Mouse (Mus musculus): ENCODE measurements at regions not wholly inside any gene's neighbourhood (a gene's known extent, or its start where the extent isn't known, plus 50 kb on each side); places are given as distances from the start of the nearest gene placed in this dataset.

DNA sequence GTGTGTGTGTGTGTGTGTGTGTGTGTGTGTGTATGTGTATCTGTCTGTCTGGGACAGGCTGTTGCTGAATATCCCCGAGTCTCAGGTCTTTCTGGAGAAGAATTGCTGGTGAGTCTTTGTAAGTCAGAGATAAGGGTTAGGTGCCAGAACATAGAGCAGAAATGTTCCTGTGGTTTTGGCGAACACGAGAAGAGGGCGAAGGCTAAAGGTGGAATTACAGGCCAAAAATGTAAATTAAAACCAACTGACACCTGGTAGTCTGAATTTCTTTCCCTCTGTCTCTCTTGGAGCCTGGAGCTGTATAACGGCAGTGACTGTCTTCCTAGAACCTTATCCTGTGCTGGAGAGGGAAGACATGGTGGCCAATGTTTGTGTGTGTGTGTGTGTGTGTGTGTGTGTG is 120.5 kb upstream of the Slc22a23 start:
- no peak for DNase-seq
- WGBS: 72% methylated on average over 5 of the region's 5 CpGs
- no peak for TF ChIP-seq POLR2A (IDR thresholded peaks at IDR 0.05; ENCODE audit: control insufficient read depth, extremely low read depth, insufficient read depth, low read length, poor library complexity)
- TF ChIP-seq CTCF (IDR thresholded peaks at IDR 0.05; ENCODE audit: borderline replicate concordance, control insufficient read depth, extremely low read depth, insufficient read depth, low read length, poor library complexity): no peak

DNA sequence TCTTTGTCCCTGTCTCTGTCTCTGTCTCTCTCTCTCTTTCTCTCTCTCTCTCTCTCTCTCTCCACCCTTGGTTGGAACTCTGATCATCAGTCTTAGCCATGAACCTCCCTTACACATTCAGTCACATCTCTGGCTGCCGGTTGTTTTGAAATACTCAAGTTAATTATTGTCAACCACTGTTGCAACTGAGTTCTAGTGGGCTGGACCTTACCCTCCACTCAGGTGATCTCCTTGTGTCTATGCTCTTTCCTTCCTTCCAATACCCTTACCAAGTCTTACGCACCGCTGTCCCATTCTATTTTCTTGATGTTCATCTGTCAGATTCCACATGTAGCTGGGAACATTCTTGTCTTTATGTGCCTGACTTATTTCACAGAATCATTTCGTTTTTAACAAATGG is 119.2 kb upstream of the Slc22a23 start:
- WGBS: 94% methylated on average over 4 of the region's 4 CpGs
- TF ChIP-seq POLR2A (IDR thresholded peaks at IDR 0.05; ENCODE audit: control insufficient read depth, extremely low read depth, insufficient read depth, low read length, poor library complexity): no peak
- no peak for TF ChIP-seq CTCF (IDR thresholded peaks at IDR 0.05; ENCODE audit: borderline replicate concordance, control insufficient read depth, extremely low read depth, insufficient read depth, low read length, poor library complexity)

More for the DNA sequence above, 120.5 kb upstream of the Slc22a23 start:
- Histone ChIP-seq H3K4me1 (replicated peaks; ENCODE audit: control insufficient read depth, insufficient read depth, low read length) (no peaks in the 10 kb centered on the region), H3K36me3 (ENCODE audit: control insufficient read depth, insufficient read depth, low read length) (no peaks in the 10 kb centered on the region), H3K27me3 (ENCODE audit: control insufficient read depth, insufficient read depth, low read length) (no peaks in the 10 kb centered on the region), H3K4me3 (ENCODE audit: control insufficient read depth, insufficient read depth, low read length) (no peak overlapping the region), H3K27ac (ENCODE audit: control insufficient read depth, insufficient read depth, low read length) (no peak overlapping the region)

DNA sequence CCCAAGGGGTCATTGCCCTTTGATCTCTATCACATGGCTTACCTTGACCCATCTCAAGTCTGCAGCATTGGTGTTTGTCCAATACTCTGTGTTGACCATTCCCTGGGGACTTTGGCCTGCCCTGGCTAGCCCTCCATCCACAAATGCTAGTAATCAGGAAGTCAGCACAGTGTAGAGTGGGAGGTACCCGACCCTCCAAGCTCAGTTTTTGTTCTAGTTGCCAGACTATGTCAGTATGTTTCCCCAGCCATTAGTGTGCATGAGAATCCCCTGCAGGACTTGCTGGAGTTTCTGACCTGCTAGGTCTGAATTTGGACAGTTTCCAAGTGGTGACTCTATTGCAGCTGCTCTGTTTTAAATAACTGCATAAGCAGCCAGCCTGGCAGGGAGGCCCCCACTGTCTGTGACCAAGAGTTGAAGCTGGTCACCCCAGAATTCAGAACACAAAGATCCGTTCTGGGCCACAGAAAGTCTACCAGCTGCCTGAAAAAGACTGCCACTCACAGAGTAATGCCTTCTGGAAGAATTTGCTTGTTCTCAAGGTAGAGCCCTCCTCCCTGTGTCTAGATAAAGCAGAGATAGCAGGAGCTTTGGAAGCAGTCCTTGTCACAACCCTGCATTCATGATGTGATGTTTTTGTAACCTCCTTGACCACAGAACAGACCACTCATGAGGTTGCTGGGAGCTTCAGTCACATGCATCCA is 118.0 kb upstream of the Slc22a23 start:
- H3K27ac ChIP-seq (ENCODE audit: control insufficient read depth, insufficient read depth, low read length): no peak overlapping the region

More for the DNA sequence above, 119.2 kb upstream of the Slc22a23 start:
- Histone ChIP-seq H3K4me1 (replicated peaks; ENCODE audit: control insufficient read depth, insufficient read depth, low read length) (no peaks in the 10 kb centered on the region), H3K36me3 (ENCODE audit: control insufficient read depth, insufficient read depth, low read length) (no peaks in the 10 kb centered on the region), H3K27ac (ENCODE audit: control insufficient read depth, insufficient read depth, low read length) (no peak overlapping the region), H3K4me3 (ENCODE audit: control insufficient read depth, insufficient read depth, low read length) (no peak overlapping the region), H3K27me3 (ENCODE audit: control insufficient read depth, insufficient read depth, low read length) (no peaks in the 10 kb centered on the region)
- no peak for DNase-seq

DNA sequence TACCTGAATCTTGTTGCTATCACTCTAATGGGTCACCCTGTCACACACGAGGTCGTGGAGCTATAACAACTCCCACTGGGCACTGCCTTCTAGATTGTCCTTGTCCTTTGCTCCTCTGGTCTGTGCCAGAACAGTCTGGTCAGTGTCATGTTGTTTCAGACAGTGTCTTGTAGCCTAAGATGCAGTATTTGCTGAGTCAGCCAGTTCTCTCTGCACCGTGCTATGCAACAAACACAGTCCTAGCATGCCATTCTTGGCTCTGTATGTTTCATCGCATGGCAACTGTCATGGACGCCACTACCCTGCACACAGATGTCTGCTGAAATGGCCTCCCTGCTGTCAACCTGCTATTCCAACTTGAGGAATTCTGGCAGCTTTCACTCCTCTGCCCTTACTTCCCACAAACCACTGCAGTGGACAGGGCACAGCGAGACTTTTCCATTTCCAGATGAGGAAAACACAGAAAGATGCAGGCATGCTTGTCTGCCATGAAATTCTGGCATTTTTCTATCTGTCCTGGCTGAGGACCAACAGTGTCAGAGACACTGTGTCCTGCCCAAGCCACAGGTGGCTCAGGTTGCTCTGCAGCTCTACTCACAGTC is 117.3 kb upstream of the Slc22a23 start:
- H3K4me1 ChIP-seq (replicated peaks; ENCODE audit: control insufficient read depth, insufficient read depth, low read length): no peaks in the 10 kb centered on the region
- no peak for DNase-seq
- no peak overlapping the region for H3K27ac ChIP-seq (ENCODE audit: control insufficient read depth, insufficient read depth, low read length)
- no peak overlapping the region for H3K4me3 ChIP-seq (ENCODE audit: control insufficient read depth, insufficient read depth, low read length)
- H3K27me3 ChIP-seq (ENCODE audit: control insufficient read depth, insufficient read depth, low read length): no peaks in the 10 kb centered on the region
- no peak for TF ChIP-seq POLR2A (IDR thresholded peaks at IDR 0.05; ENCODE audit: control insufficient read depth, extremely low read depth, insufficient read depth, low read length, poor library complexity)
- no peak for TF ChIP-seq CTCF (IDR thresholded peaks at IDR 0.05; ENCODE audit: borderline replicate concordance, control insufficient read depth, extremely low read depth, insufficient read depth, low read length, poor library complexity)
- H3K36me3 ChIP-seq (ENCODE audit: control insufficient read depth, insufficient read depth, low read length): no peaks in the 10 kb centered on the region
- WGBS: 90% methylated on average over 6 of the region's 6 CpGs

More for the DNA sequence above, 118.0 kb upstream of the Slc22a23 start:
- H3K36me3 ChIP-seq (ENCODE audit: control insufficient read depth, insufficient read depth, low read length): no peaks in the 10 kb centered on the region
- no peak overlapping the region for H3K4me3 ChIP-seq (ENCODE audit: control insufficient read depth, insufficient read depth, low read length)
- no peaks in the 10 kb centered on the region for H3K27me3 ChIP-seq (ENCODE audit: control insufficient read depth, insufficient read depth, low read length)
- no peaks in the 10 kb centered on the region for H3K4me1 ChIP-seq (replicated peaks; ENCODE audit: control insufficient read depth, insufficient read depth, low read length)
- DNase-seq: no peak
- TF ChIP-seq CTCF (IDR thresholded peaks at IDR 0.05; ENCODE audit: borderline replicate concordance, control insufficient read depth, extremely low read depth, insufficient read depth, low read length, poor library complexity) (no peak), POLR2A (IDR thresholded peaks at IDR 0.05; ENCODE audit: control insufficient read depth, extremely low read depth, insufficient read depth, low read length, poor library complexity) (no peak)
- 49% methylated on average over 2 of the region's 2 CpGs for WGBS

DNA sequence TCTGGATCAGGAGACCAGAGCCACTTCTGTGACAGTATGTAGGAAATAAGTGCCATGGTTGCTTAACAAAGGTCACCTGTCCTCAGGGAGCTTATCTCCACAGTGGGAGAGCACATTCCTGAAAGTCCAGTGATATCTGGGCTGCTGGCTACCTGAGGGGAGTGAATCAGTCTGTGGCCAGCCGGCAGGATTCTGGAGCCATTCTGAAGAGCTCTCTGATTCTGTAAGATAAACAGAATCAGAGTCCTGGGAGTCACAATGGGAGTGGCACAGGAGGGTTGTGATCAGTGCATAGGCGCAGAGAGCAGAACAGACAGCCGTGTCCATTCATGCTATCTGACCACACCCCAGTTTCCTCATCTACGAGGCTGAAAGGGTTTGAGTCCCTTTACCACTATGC is 116.0 kb upstream of the Slc22a23 start:
- WGBS: 76% methylated on average over 4 of the region's 4 CpGs
- H3K4me3 ChIP-seq (ENCODE audit: control insufficient read depth, insufficient read depth, low read length): no peak overlapping the region
- no peaks in the 10 kb centered on the region for H3K27me3 ChIP-seq (ENCODE audit: control insufficient read depth, insufficient read depth, low read length)
- TF ChIP-seq POLR2A (IDR thresholded peaks at IDR 0.05; ENCODE audit: control insufficient read depth, extremely low read depth, insufficient read depth, low read length, poor library complexity) (no peak), CTCF (IDR thresholded peaks at IDR 0.05; ENCODE audit: borderline replicate concordance, control insufficient read depth, extremely low read depth, insufficient read depth, low read length, poor library complexity) (no peak)
- H3K4me1 ChIP-seq (replicated peaks; ENCODE audit: control insufficient read depth, insufficient read depth, low read length): no peaks in the 10 kb centered on the region
- H3K36me3 ChIP-seq (ENCODE audit: control insufficient read depth, insufficient read depth, low read length): no peaks in the 10 kb centered on the region
- H3K27ac ChIP-seq (ENCODE audit: control insufficient read depth, insufficient read depth, low read length): no peak overlapping the region
- DNase-seq: no peak

DNA sequence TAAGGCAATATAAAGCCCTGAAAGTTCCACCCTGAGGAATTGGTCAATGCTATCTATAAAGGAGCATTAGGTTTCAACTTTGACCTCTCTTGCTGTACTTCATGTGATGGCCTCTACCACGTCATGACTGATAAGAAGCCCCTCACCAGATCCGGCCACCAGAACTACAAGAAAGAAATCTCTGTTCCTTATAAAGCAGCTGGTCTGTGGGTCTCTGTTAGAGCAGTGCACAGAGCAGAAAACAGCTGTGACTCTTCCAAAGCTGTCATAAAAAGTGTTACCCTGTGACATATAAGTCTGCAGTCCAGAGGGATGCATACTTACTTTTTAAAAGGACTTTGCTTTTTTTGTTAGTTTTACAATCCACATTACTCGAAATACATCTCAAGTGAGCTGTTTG is 111.1 kb upstream of the Slc22a23 start:
- no peaks in the 10 kb centered on the region for H3K4me1 ChIP-seq (replicated peaks; ENCODE audit: control insufficient read depth, insufficient read depth, low read length)
- H3K27me3 ChIP-seq (ENCODE audit: control insufficient read depth, insufficient read depth, low read length): no peaks in the 10 kb centered on the region
- H3K36me3 ChIP-seq (ENCODE audit: control insufficient read depth, insufficient read depth, low read length): no peaks in the 10 kb centered on the region
- no peak overlapping the region for H3K27ac ChIP-seq (ENCODE audit: control insufficient read depth, insufficient read depth, low read length)
- H3K4me3 ChIP-seq (ENCODE audit: control insufficient read depth, insufficient read depth, low read length): no peak overlapping the region
- DNase-seq: no peak
- TF ChIP-seq POLR2A (IDR thresholded peaks at IDR 0.05; ENCODE audit: control insufficient read depth, extremely low read depth, insufficient read depth, low read length, poor library complexity): no peak
- TF ChIP-seq CTCF (IDR thresholded peaks at IDR 0.05; ENCODE audit: borderline replicate concordance, control insufficient read depth, extremely low read depth, insufficient read depth, low read length, poor library complexity): no peak
- 90% methylated on average over 3 of the region's 3 CpGs for WGBS

Data from thymus, adult 2 months (tissue).